Mouse (Mus musculus) liver, embryonic 14.5 days (tissue): ENCODE results near the gene Rgs9bp.

ENCODE experiments used
- CTCF ChIP-seq: IDR thresholded peaks from 2 replicates; pipeline ENCODE4 v1.5.1; 2016; ENCODE audit warnings: antibody characterized with exemption, low read depth, control low read depth
- EP300 ChIP-seq: IDR thresholded peaks from 2 replicates; pipeline ENCODE4 v1.6.1; 2016; ENCODE audit warnings: antibody characterized with exemption, low read depth

DNA sequence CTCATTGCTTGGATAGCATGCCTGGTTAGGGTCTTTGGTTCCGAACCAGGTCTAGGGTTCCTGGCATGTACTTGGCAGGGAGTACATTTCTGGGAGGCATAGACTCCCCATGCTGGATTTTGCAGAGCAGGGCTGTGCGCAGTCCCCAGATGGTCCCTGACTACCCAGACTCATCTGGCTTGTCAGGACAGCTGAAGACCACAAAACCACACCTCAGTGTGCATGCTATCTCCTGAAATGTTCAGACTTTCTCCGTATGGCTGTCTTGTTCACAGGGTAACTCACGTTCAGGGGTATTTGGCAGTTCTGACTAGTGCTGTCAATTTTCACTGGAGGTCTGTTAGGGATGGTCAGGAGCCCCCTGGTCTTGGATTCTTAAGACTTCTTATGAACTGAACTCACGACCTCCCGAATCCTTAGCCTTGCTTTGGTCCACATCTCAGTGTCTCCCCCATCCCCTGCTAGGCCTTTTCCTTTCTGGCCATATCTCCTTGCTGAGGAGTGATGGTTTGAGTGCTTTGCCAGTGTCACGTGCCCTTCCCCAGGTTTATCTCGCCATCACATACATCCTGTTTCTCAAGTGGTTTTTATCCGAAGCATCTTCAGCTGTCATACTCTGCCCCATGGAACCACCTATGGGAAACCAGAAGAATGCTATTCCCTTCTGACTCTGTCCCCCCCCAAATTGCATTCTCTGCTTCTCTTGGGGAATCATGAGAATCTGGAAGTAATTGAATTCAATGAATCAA is 3.5 kb upstream of the Rgs9bp start:
- TF ChIP-seq CTCF: no peak
- peak; percentile 44; the same call in 1 of the 2 replicates for TF ChIP-seq EP300
